Mouse (Mus musculus) urinary bladder, postnatal 14 days (tissue): ENCODE data around the gene Snap47.
"Not testable (repeated sequence)": the region's sequence is repeated elsewhere in the genome, so short reads cannot be mapped to it uniquely, and the experiment has no call there.

Experiments used
- DNase-seq: peaks from one replicate; pipeline ENCODE4 v3.0.0; 2021; ENCODE audit warnings: low spot score

Snap47 gene

DNA sequence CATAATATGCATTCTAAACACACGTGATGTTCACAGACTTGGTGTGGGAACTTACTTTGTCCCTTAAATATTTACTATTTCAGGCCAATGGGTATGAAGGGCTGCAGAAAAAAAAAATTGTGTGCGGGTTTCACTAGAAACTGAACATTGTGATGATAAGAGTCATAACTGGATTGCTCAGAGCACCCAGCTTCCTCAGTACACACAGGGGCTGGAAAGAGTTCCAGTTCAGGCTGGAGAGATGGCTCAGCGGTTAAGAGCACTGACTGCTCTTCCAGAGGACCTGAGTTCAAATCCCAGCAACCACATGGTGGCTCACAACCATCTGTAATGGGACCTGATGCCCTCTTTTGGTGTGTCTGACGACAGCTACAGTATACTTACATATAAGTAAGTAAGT, 83.0 kb downstream of the Snap47 start:
- DNase-seq = not testable (repeated sequence)

DNA sequence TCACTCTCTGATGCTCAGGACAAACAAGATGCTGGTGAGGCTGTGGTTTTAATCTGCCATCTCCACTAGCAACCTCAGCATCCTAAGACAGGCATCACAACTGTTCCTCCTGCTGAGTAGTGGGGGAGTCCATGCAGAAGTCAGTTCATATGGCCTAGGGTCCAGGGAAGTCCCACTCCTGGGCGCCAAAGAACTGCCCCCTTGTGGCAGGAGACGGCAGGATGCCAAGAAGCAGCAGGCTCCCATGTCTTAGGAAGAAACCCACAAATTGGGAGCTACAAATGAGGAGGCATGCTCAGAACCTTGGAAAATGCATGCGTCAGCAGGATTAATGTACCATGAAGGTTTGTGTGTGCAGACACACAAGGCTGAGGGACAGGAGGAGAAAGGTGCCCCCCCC, 84.4 kb downstream of the Snap47 start:
- DNase-seq = no peak

DNA sequence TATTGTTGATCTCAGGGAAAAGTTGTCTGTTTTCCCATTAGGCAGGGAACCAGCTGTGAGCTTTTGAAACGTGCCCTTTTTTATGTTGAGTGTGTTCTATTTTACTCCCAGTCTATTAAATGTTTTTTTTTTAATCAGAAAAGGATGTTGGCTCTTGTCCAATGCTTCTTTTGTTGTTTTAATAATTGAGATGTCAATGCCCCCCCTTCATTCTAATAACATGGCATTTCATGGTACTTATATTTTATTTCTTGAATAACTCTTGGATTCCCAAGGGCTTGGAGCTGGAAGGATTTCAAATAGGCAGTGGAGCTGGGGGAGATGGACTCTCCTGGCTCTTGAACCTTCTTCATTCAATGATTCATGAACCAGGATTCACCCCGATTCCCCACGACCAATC, 85.0 kb downstream of the Snap47 start:
- DNase-seq = no peak

DNA sequence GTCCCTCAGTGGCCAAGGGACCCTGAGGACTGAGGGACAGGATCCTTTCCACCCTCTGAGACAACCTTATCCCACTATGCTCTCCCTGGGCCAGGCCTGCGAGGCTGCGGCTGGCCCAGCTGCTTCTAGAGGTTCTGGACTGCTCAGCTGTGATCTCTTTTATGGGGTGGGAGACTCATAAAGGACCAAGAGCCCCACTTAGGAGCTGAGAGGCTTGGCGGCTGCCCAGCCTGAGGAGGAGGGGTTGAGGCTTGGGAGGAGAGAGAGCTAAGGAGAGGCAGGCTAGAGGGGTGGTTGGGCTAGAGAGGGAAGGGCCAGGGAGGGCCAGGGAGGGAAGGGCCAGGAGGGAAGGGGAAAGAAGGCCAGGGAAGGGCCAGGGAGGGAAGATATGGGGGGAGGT, 86.6 kb downstream of the Snap47 start:
- peak; percentile 44 for DNase-seq

DNA sequence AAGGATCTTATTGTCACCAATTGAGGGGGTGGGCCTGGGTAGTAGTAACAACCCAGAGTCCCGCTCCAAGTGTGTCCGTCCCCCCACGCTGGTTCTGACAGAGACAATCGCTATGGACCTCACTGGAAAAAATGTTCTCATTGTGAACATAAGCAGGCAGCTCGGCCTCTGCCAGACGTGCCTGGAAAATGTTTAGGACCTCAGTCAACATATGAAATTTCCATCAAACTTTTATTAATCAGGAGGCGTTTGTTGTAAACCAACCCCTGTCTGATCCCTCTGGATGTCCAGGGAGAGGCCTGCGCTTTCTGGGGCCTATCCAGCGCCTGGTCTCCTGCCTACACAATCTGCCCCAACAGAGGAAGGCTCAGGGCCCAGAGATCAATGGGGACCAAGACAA, 87.0 kb downstream of the Snap47 start:
- DNase-seq = no peak

DNA sequence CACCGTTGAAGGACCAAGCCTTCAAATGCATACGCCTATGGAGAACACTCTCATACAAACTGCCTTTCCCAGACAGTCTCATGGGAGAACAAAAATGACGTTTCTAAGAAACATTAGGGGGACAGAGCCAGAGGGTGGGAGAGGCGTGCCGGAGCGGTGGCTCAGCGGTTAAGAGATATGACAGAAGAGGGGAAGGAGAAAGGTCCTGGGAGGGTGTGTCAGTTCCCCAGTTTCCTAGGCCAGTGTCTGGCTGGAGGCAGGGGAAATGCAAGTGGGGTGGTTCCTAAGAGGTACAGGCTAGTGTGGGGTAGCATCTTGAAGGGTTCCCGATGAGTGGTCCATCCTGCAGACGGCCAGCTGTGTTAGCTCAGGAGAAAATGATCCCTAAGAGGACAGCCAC, 89.7 kb downstream of the Snap47 start:
- DNase-seq = no peak
